Mouse (Mus musculus) layer of hippocampus, postnatal 14 days (tissue): Measurements from ENCODE around the gene Dcst1. TPM values are rescaled to one million over a fixed set of nuclear protein-coding genes. Genes with fewer than 3 reads are reported as not detected.

Experiments
- DNase-seq, 2 experiments: peaks; one replicate each; pipeline ENCODE4 v3.0.0; 2021 to 2022; ENCODE audit warnings: low spot score in 2 of 2, mixed read lengths in 1 of 2
- total RNA-seq, 2 experiments: library from RNA; stranded (reverse); gene quantifications; 2 replicates each; pipeline ENCODE4 v1.2.3; 2021

Dcst1 gene
- total RNA-seq, 2 experiments from 2014 or later, result 0.21 TPM; not detected in 1

GRCm38 (mm10) chr3:89337062-89337720, 27.9 kb downstream of the Dcst1 start:
- DNase-seq, result no peak

GRCm38 (mm10) chr3:89336529-89336928, 28.5 kb downstream of the Dcst1 start:
- DNase-seq, result no peak

GRCm38 (mm10) chr3:89333053-89333452, 32.0 kb downstream of the Dcst1 start:
- DNase-seq, result no peak

- DNase-seq, result no peak
These were observed 32.6 kb downstream of the Dcst1 start for GRCm38 (mm10) chr3:89332476-89332875.

GRCm38 (mm10) chr3:89332013-89332412, 33.0 kb downstream of the Dcst1 start:
- DNase-seq, result no peak

GRCm38 (mm10) chr3:89331561-89331960, 33.5 kb downstream of the Dcst1 start:
- DNase-seq, result no peak

GRCm38 (mm10) chr3:89330948-89331347, 34.1 kb downstream of the Dcst1 start:
- DNase-seq, result no peak

GRCm38 (mm10) chr3:89330346-89330745, 34.7 kb downstream of the Dcst1 start:
- DNase-seq, result no peak

GRCm38 (mm10) chr3:89328623-89329022, 36.4 kb downstream of the Dcst1 start:
- no peak for DNase-seq

- DNase-seq, result no peak
These were observed 37.6 kb downstream of the Dcst1 start for GRCm38 (mm10) chr3:89327371-89327870.

- DNase-seq, result no peak
These were observed 39.2 kb downstream of the Dcst1 start for GRCm38 (mm10) chr3:89325882-89326281.

- DNase-seq, result peak; percentile 85 to 87
These were observed 42.4 kb downstream of the Dcst1 start, which contains the start of gene Efna3 for GRCm38 (mm10) chr3:89322514-89323165. TSS of gene Efna3 (minus strand) at chr3:89322965.

- no peak for DNase-seq
These were observed 42.9 kb downstream of the Dcst1 start for GRCm38 (mm10) chr3:89322131-89322500.

GRCm38 (mm10) chr3:89321183-89322130, 43.6 kb downstream of the Dcst1 start:
- no peak for DNase-seq

- DNase-seq, result peak in 1 of 2 experiments; percentile 49
These were observed 44.4 kb downstream of the Dcst1 start for GRCm38 (mm10) chr3:89320581-89321182.

GRCm38 (mm10) chr3:89319591-89320350, 45.3 kb downstream of the Dcst1 start:
- DNase-seq, result no peak

GRCm38 (mm10) chr3:89318971-89319590, 46.0 kb downstream of the Dcst1 start:
- DNase-seq, result no peak

- DNase-seq, result no peak
These were observed 46.7 kb downstream of the Dcst1 start for GRCm38 (mm10) chr3:89318316-89318715.

- DNase-seq, result no peak
These were observed 47.8 kb downstream of the Dcst1 start for GRCm38 (mm10) chr3:89317246-89317645.

- peak; percentile 87 to 90 for DNase-seq
These were observed 48.2 kb downstream of the Dcst1 start for GRCm38 (mm10) chr3:89316833-89317232.
